Mouse (Mus musculus): ENCODE data around the gene Mob1b. TPM values are rescaled to one million over a fixed set of nuclear protein-coding genes. Genes with fewer than 3 reads are reported as not detected.
A peak's percentile ranks its signal among the peaks of the same experiment; 100 is the strongest.

The Mob1b gene
- polyA plus RNA-seq, 1 experiment from 2014 or later = 18.2 TPM

- Histone ChIP-seq H3K27ac (peak overlapping the region; percentile 96), H3K4me1 (peaks cover 22% of the 10 kb centered on the region), H3K36me3 (replicated peaks) (peaks cover 12% of the 10 kb centered on the region), H3K9ac (peak overlapping the region; percentile 80; the same call in 1 of the 2 replicates), H3K9me3 (no peaks in the 10 kb centered on the region), H3K4me3 (replicated peaks) (peak overlapping the region; percentile 75), H3K27me3 (no peaks in the 10 kb centered on the region), H3K4me2 (peak overlapping the region; percentile 55)
- WGBS = 2% methylated on average over 22 of the region's 23 CpGs
- peak; percentile 68 for ATAC-seq (ENCODE audit: low FRiP score)
These were observed 43.9 kb downstream of the Mob1b start for GRCm38 (mm10) chr5:88764430-88764986.

GRCm38 (mm10) chr5:88764987-88765481 lies 44.4 kb downstream of the Mob1b start, which contains the start of gene Dck:
Gene Dck (plus strand): TSS chr5:88764996.
- WGBS = under 1% methylated on average over 51 of the region's 51 CpGs
- Histone ChIP-seq H3K4me1 (peaks cover 22% of the 10 kb centered on the region), H3K9ac (peak within 1 kb of the TSS; percentile 80), H3K9me3 (no peaks in the 10 kb centered on the region), H3K4me3 (replicated peaks) (peak within 1 kb of the TSS; percentile 75), H3K36me3 (replicated peaks) (peaks cover 15% of the 10 kb centered on the region), H3K27me3 (no peaks in the 10 kb centered on the region), H3K4me2 (peak within 1 kb of the TSS; percentile 55), H3K27ac (peak within 1 kb of the TSS; percentile 96)
- peak; percentile 100 for ATAC-seq (ENCODE audit: low FRiP score)

DNA sequence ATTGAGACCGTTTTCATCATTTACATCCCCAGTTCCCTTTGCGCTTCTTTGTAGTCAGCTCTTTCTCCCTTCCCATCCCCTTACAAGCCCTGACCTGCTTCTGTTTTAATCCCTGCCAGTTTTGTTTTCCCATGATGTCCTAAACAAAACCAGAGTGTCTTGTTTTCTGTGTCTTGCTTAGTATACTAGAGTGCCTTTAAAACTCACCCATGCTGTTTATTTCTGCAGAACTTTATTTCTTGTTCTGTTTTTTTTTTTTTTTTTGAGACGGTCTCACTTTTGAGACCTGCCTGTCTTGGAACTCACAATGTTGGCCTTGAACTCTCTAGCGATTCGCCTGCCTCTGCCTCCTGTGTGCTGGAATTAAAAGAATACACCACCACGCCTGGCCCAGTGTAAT lies 44.9 kb downstream of the Mob1b start:
- Histone ChIP-seq H3K27ac (peak overlapping the region; percentile 96), H3K36me3 (replicated peaks) (peaks cover 21% of the 10 kb centered on the region), H3K4me1 (peaks cover 22% of the 10 kb centered on the region), H3K4me3 (replicated peaks) (peak overlapping the region; percentile 75), H3K9me3 (no peaks in the 10 kb centered on the region), H3K9ac (peak overlapping the region; percentile 80), H3K27me3 (no peaks in the 10 kb centered on the region), H3K4me2 (peak overlapping the region; percentile 55)
- WGBS = 13% methylated on average over 6 of the region's 6 CpGs
- ATAC-seq (ENCODE audit: low FRiP score) = peak; percentile 0; the same call in 1 of the 2 replicates

GRCm38 (mm10) chr5:88766121-88766520 lies 45.5 kb downstream of the Mob1b start:
- Histone ChIP-seq H3K36me3 (replicated peaks) (peaks cover 23% of the 10 kb centered on the region), H3K27me3 (no peaks in the 10 kb centered on the region), H3K27ac (no peak overlapping the region), H3K4me3 (replicated peaks) (peak overlapping the region; percentile 75), H3K9ac (peak overlapping the region; percentile 44), H3K9me3 (no peaks in the 10 kb centered on the region), H3K4me2 (peak overlapping the region; percentile 55), H3K4me1 (peaks cover 22% of the 10 kb centered on the region)
- 58% methylated on average over 6 of the region's 6 CpGs for WGBS
- no peak for ATAC-seq (ENCODE audit: low FRiP score)

GRCm38 (mm10) chr5:88766863-88767262 lies 46.2 kb downstream of the Mob1b start:
- Histone ChIP-seq H3K4me3 (replicated peaks) (peak overlapping the region; percentile 75), H3K36me3 (replicated peaks) (peaks cover 29% of the 10 kb centered on the region)

DNA sequence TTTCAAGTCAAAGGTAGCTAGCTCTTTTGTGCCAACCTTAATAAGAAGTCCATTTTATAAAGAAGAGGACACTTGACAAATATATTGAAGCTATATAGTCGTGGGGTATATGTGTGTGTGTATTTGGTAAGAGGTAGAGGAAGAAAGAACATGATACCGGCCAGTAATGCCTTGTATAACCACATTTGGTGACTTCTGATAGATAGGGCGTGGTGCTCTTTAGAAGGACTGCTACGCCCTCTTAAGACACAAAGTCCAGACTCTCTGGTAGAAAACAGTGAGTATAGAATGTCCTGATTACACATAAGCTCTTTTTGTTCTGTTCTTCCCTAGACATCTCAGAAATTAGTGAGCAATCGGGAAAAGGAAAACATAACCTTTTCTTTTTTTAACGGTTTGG lies 47.5 kb downstream of the Mob1b start:
- no peak for ATAC-seq (ENCODE audit: low FRiP score)
- no peaks in the 10 kb centered on the region for H3K27me3 ChIP-seq
- WGBS = 93% methylated on average over 6 of the region's 6 CpGs
- H3K9me3 ChIP-seq = no peaks in the 10 kb centered on the region
- no peak overlapping the region for H3K9ac ChIP-seq
- no peak overlapping the region for H3K27ac ChIP-seq
- H3K4me1 ChIP-seq = peaks cover 22% of the 10 kb centered on the region
- H3K36me3 ChIP-seq (replicated peaks) = peaks cover 41% of the 10 kb centered on the region
- no peak overlapping the region for H3K4me3 ChIP-seq (replicated peaks)
- H3K4me2 ChIP-seq = no peak overlapping the region

More at GRCm38 (mm10) chr5:88766863-88767262, 46.2 kb downstream of the Mob1b start:
- peak overlapping the region; percentile 44 for H3K9ac ChIP-seq
- ATAC-seq (ENCODE audit: low FRiP score) = no peak
- WGBS = 97% methylated on average over 5 of the region's 5 CpGs
- H3K4me1 ChIP-seq = peaks cover 22% of the 10 kb centered on the region
- peak overlapping the region; percentile 55 for H3K4me2 ChIP-seq
- H3K27me3 ChIP-seq = no peaks in the 10 kb centered on the region
- H3K9me3 ChIP-seq = no peaks in the 10 kb centered on the region
- no peak overlapping the region for H3K27ac ChIP-seq

GRCm38 (mm10) chr5:88782072-88782765 lies 61.6 kb downstream of the Mob1b start:
- no peak overlapping the region for H3K4me2 ChIP-seq
- WGBS = 90% methylated on average over 7 of the region's 7 CpGs
- no peak overlapping the region for H3K4me3 ChIP-seq (replicated peaks)
- no peaks in the 10 kb centered on the region for H3K4me1 ChIP-seq
- ATAC-seq (ENCODE audit: low FRiP score) = no peak
- H3K27me3 ChIP-seq = no peaks in the 10 kb centered on the region
- no peak overlapping the region for H3K27ac ChIP-seq
- H3K36me3 ChIP-seq (replicated peaks) = peaks cover 63% of the 10 kb centered on the region
- H3K9ac ChIP-seq = no peak overlapping the region
- no peaks in the 10 kb centered on the region for H3K9me3 ChIP-seq

- no peak overlapping the region for H3K27ac ChIP-seq
- H3K4me3 ChIP-seq (replicated peaks) = no peak overlapping the region
- H3K27me3 ChIP-seq = no peaks in the 10 kb centered on the region
- WGBS = 92% methylated on average over 1 of the region's 1 CpGs
- no peak overlapping the region for H3K9ac ChIP-seq
- no peak overlapping the region for H3K4me2 ChIP-seq
- no peaks in the 10 kb centered on the region for H3K9me3 ChIP-seq
- ATAC-seq (ENCODE audit: low FRiP score) = no peak
- H3K4me1 ChIP-seq = no peaks in the 10 kb centered on the region
- H3K36me3 ChIP-seq (replicated peaks) = peaks cover 47% of the 10 kb centered on the region
These were observed 64.4 kb downstream of the Mob1b start for GRCm38 (mm10) chr5:88785059-88785458.

- Histone ChIP-seq H3K4me2 (no peak overlapping the region), H3K4me1 (no peaks in the 10 kb centered on the region), H3K4me3 (replicated peaks) (no peak overlapping the region), H3K27me3 (no peaks in the 10 kb centered on the region), H3K27ac (no peak overlapping the region), H3K36me3 (replicated peaks) (peaks cover 2% of the 10 kb centered on the region), H3K9me3 (no peaks in the 10 kb centered on the region), H3K9ac (no peak overlapping the region)
- no peak for ATAC-seq (ENCODE audit: low FRiP score)
- WGBS = 60% methylated on average over 9 of the region's 9 CpGs
These were observed 70.0 kb downstream of the Mob1b start for GRCm38 (mm10) chr5:88790675-88791074.

- Histone ChIP-seq H3K4me2 (no peak overlapping the region), H3K27me3 (no peaks in the 10 kb centered on the region), H3K4me1 (no peaks in the 10 kb centered on the region), H3K9me3 (no peaks in the 10 kb centered on the region), H3K36me3 (replicated peaks) (no peaks in the 10 kb centered on the region; the same call in 1 of the 2 replicates), H3K27ac (no peak overlapping the region), H3K9ac (no peak overlapping the region), H3K4me3 (replicated peaks) (no peak overlapping the region)
- peak; percentile 46; the same call in 1 of the 2 replicates for ATAC-seq (ENCODE audit: low FRiP score)
- 41% methylated on average over 10 of the region's 10 CpGs for WGBS
These were observed 70.9 kb downstream of the Mob1b start for GRCm38 (mm10) chr5:88791256-88792245.

GRCm38 (mm10) chr5:88793676-88794075 lies 73.0 kb downstream of the Mob1b start:
- H3K4me1 ChIP-seq = no peaks in the 10 kb centered on the region
- H3K9me3 ChIP-seq = no peaks in the 10 kb centered on the region
- no peaks in the 10 kb centered on the region for H3K36me3 ChIP-seq (replicated peaks)
- H3K27me3 ChIP-seq = no peaks in the 10 kb centered on the region
- no peak overlapping the region for H3K4me2 ChIP-seq
- no peak overlapping the region for H3K4me3 ChIP-seq (replicated peaks)
- no peak overlapping the region for H3K27ac ChIP-seq
- ATAC-seq (ENCODE audit: low FRiP score) = no peak
- H3K9ac ChIP-seq = no peak overlapping the region
- 91% methylated on average over 3 of the region's 3 CpGs for WGBS

All from forebrain, embryonic 12.5 days (tissue).